In genomic region chr5:117457121-117457520, GRCm38 (mm10) we compare ENCODE assay signal across 21 mouse cellular contexts. TPM values are rescaled to one million over a fixed set of nuclear protein-coding genes. Genes with fewer than 3 reads are reported as not detected.
DNase-seq lines count a peak whose midpoint lies in the region; ATAC-seq lines count a peak whose summit lies in the region.
"Had no signal": no experiment of that assay in that cellular context is flagged by ENCODE, and none has a peak within 500 bp of the region (broad histone marks: within the 10 kb centered on the region; RNA-seq: fewer than 3 reads in every experiment).

No protein-coding gene starts in this region.

- no peaks in the 10 kb centered on the region for H3K36me3 ChIP-seq in hindbrain, embryonic 10.5 days
- H3K36me3 ChIP-seq in hindbrain, embryonic 13.5 days = no peaks in the 10 kb centered on the region
- H3K36me3 ChIP-seq in midbrain, embryonic 10.5 days = no peaks in the 10 kb centered on the region
- 0 out of 2 replicates have a peak, but pooled peaks cover 2% of the 10 kb centered on the region for H3K36me3 ChIP-seq in midbrain, embryonic 13.5 days
- no peaks in the 10 kb centered on the region for H3K36me3 ChIP-seq in forebrain, embryonic 10.5 days (replicated peaks)
- H3K36me3 ChIP-seq: embryonic facial prominence, embryonic 10.5 days; G1E; heart, embryonic 12.5 days; intestine, embryonic 15.5 days had no signal

- H3K4me2 ChIP-seq in hindbrain, embryonic 13.5 days = no peak overlapping the region
- H3K4me2 ChIP-seq in midbrain, embryonic 13.5 days (replicated peaks) = no peak overlapping the region
- H3K4me2 ChIP-seq: heart, embryonic 12.5 days; intestine, embryonic 15.5 days had no signal

- H3K9ac ChIP-seq in hindbrain, embryonic 13.5 days = no peak overlapping the region
- H3K9ac ChIP-seq in midbrain, embryonic 13.5 days (replicated peaks) = no peak overlapping the region
- H3K9ac ChIP-seq: heart, embryonic 12.5 days; intestine, embryonic 15.5 days had no signal

- H3K4me3 ChIP-seq in hindbrain, embryonic 10.5 days = no peak overlapping the region
- no peak overlapping the region for H3K4me3 ChIP-seq in hindbrain, embryonic 13.5 days
- no peak overlapping the region for H3K4me3 ChIP-seq in midbrain, embryonic 10.5 days
- no peak overlapping the region for H3K4me3 ChIP-seq in midbrain, embryonic 13.5 days (replicated peaks)
- no peak overlapping the region for H3K4me3 ChIP-seq in forebrain, embryonic 10.5 days
- H3K4me3 ChIP-seq: embryonic facial prominence, embryonic 10.5 days; gastrocnemius, adult 2 months; heart, embryonic 12.5 days; intestine, embryonic 15.5 days had no signal

- ATAC-seq in hindbrain, embryonic 13.5 days (ENCODE audit: low FRiP score) = no peak
- no peak for ATAC-seq in midbrain, embryonic 13.5 days
- ATAC-seq: CD4-positive, CD25-positive, alpha-beta regulatory T cell, adult 4 months; forebrain, embryonic 14.5 days; intestine, embryonic 15.5 days had no signal

- 0 out of 2 replicates have a peak, but pooled peaks cover 8% of the 10 kb centered on the region for H3K9me3 ChIP-seq in hindbrain, embryonic 10.5 days
- H3K9me3 ChIP-seq in hindbrain, embryonic 13.5 days = no peaks in the 10 kb centered on the region
- H3K9me3 ChIP-seq in midbrain, embryonic 10.5 days (replicated peaks) = peaks cover 7% of the 10 kb centered on the region; the same call in 1 of the 2 replicates
- H3K9me3 ChIP-seq in midbrain, embryonic 13.5 days = peaks cover 4% of the 10 kb centered on the region; the same call in 1 of the 2 replicates
- peaks cover 9% of the 10 kb centered on the region; the same call in 1 of the 2 replicates for H3K9me3 ChIP-seq in forebrain, embryonic 10.5 days
- H3K9me3 ChIP-seq: intestine, embryonic 15.5 days had no signal

- WGBS in hindbrain, embryonic 10.5 days = 37% methylated on average over 9 of the region's 9 CpGs
- WGBS in hindbrain, embryonic 13.5 days = 25% methylated on average over 9 of the region's 9 CpGs
- WGBS in midbrain, embryonic 10.5 days = 63% methylated on average over 9 of the region's 9 CpGs
- WGBS in midbrain, embryonic 13.5 days = 66% methylated on average over 9 of the region's 9 CpGs
- 83% methylated on average over 9 of the region's 9 CpGs for WGBS in forebrain, embryonic 10.5 days

- DNase-seq in hindbrain, embryonic 10.5 days (ENCODE audit: low spot score) = peak; percentile 49
- DNase-seq in midbrain, embryonic 10.5 days (ENCODE audit: low spot score) = no peak
- DNase-seq in embryo, embryonic 11 days = peak; percentile 50
- DNase-seq in heart, postnatal 25 days (ENCODE audit: low spot score) = no peak
- no peak for DNase-seq in forebrain, embryonic 10.5 days (ENCODE audit: extremely low spot score, low spot score)
- DNase-seq: adrenal gland, adult 8-10 months; adrenal gland, postnatal 36 days; B cell, adult 2 months; cerebellum, adult 2 months; cerebellum, postnatal 10 days; gastrocnemius, adult 2 months; gastrocnemius, postnatal 25 days; heart, postnatal 36 days had no signal

- H3K27ac ChIP-seq in hindbrain, embryonic 10.5 days = peak overlapping the region; percentile 69
- no peak overlapping the region for H3K27ac ChIP-seq in hindbrain, embryonic 13.5 days
- H3K27ac ChIP-seq in midbrain, embryonic 10.5 days (replicated peaks) = peak overlapping the region; percentile 52; the same call in 1 of the 2 replicates
- H3K27ac ChIP-seq in midbrain, embryonic 13.5 days = no peak overlapping the region
- H3K27ac ChIP-seq in forebrain, embryonic 10.5 days = no peak overlapping the region
- H3K27ac ChIP-seq: embryonic facial prominence, embryonic 10.5 days; gastrocnemius, adult 2 months; intestine, embryonic 15.5 days had no signal

- H3K27me3 ChIP-seq in hindbrain, embryonic 10.5 days (ENCODE audit: insufficient read depth, poor library complexity, severe bottlenecking) = no peaks in the 10 kb centered on the region
- no peaks in the 10 kb centered on the region for H3K27me3 ChIP-seq in hindbrain, embryonic 13.5 days
- no peaks in the 10 kb centered on the region for H3K27me3 ChIP-seq in midbrain, embryonic 10.5 days (ENCODE audit: low read depth, poor library complexity, severe bottlenecking)
- no peaks in the 10 kb centered on the region for H3K27me3 ChIP-seq in midbrain, embryonic 13.5 days
- H3K27me3 ChIP-seq in forebrain, embryonic 10.5 days (ENCODE audit: poor library complexity, severe bottlenecking) = no peaks in the 10 kb centered on the region
- H3K27me3 ChIP-seq: heart, embryonic 12.5 days; intestine, embryonic 15.5 days had no signal

- peaks cover 44% of the 10 kb centered on the region for H3K4me1 ChIP-seq in hindbrain, embryonic 10.5 days (replicated peaks)
- peaks cover 16% of the 10 kb centered on the region for H3K4me1 ChIP-seq in hindbrain, embryonic 13.5 days (replicated peaks)
- H3K4me1 ChIP-seq in midbrain, embryonic 10.5 days = peaks cover 32% of the 10 kb centered on the region
- peaks cover 9% of the 10 kb centered on the region; the same call in 1 of the 2 replicates for H3K4me1 ChIP-seq in midbrain, embryonic 13.5 days (replicated peaks)
- H3K4me1 ChIP-seq in forebrain, embryonic 10.5 days = peaks cover 18% of the 10 kb centered on the region
- H3K4me1 ChIP-seq: intestine, embryonic 15.5 days had no signal

- intact Hi-C loops in heart, postnatal 25 days (cut with DNase I) = no loop called here

RNA-seq across cellular contexts. Expression of gene Ksr2, which starts 43.3 kb away (rescaled TPM):
- 0.92 and 2.1 TPM in 2 replicates for polyA plus RNA-seq in hindbrain, embryonic 10.5 days (2016; fragmentation: Nextera tagmentation; extraction: Ambion mirVana)
- 6.4 and 7.1 TPM in 2 replicates for polyA plus RNA-seq in hindbrain, embryonic 13.5 days (2015; fragmentation: Nextera tagmentation; extraction: Ambion mirVana)
- polyA plus RNA-seq in midbrain, embryonic 10.5 days (2016; fragmentation: Nextera tagmentation; extraction: Ambion mirVana) = 0.52 and 0.68 TPM in 2 replicates
- polyA plus RNA-seq in midbrain, embryonic 13.5 days (2015; fragmentation: Nextera tagmentation; extraction: Ambion mirVana) = 5.1 and 6.9 TPM in 2 replicates
- not detected for total RNA-seq in heart, postnatal 25 days (2021)
- 0.26 and 0.40 TPM in 2 replicates for polyA plus RNA-seq in forebrain, embryonic 10.5 days (2016; fragmentation: Nextera tagmentation; extraction: Ambion mirVana)
- polyA plus RNA-seq: G1E had no signal

Comparison
In these comparisons a context has a peak if more than half of its experiments do, and no peak if none do; other contexts are left out.
1. H3K27ac ChIP-seq: peak in hindbrain, embryonic 10.5 days (single experiment) and midbrain, embryonic 10.5 days (single experiment); none in hindbrain, embryonic 13.5 days (single experiment), midbrain, embryonic 13.5 days (single experiment) and forebrain, embryonic 10.5 days (single experiment).
2. DNase-seq: peak in hindbrain, embryonic 10.5 days (single experiment) and embryo, embryonic 11 days (single experiment); none in midbrain, embryonic 10.5 days (single experiment), heart, postnatal 25 days (single experiment) and forebrain, embryonic 10.5 days (single experiment).